Mouse (Mus musculus) stomach, postnatal 0 days (tissue): ENCODE data around the gene Gm36245. TPM values are rescaled to one million over a fixed set of nuclear protein-coding genes. Genes with fewer than 3 reads are reported as not detected.

Experiments used
- ATAC-seq: fragments of 200-750 bp; cut with Nextera tagmentation; 2 replicates; pipeline ENCODE4 v1.8.0; 2017; ENCODE audit not compliant: low FRiP score, low TSS enrichment
- DNase-seq: peaks from one replicate; pipeline ENCODE4 v3.0.0-alpha.2; 2016; ENCODE audit warnings: low spot score
- H3K27ac ChIP-seq: fragments of 300-500 bp; sonication (generic); replicated peaks from 2 replicates; pipeline ENCODE4 v1.5.1; 2014; ENCODE audit warnings: mild to moderate bottlenecking, control low read depth
- H3K27me3 ChIP-seq: fragments of 300-500 bp; sonication (generic); 2 replicates; pipeline ENCODE4 v1.6.1; 2014; ENCODE audit warnings: low read length; ENCODE audit not compliant: control insufficient read depth, insufficient read depth
- H3K36me3 ChIP-seq: fragments of 300-500 bp; sonication (generic); 2 replicates; pipeline ENCODE4 v1.6.1; 2014; ENCODE audit warnings: low read length, mixed read lengths; ENCODE audit not compliant: control insufficient read depth, insufficient read depth
- H3K4me1 ChIP-seq: fragments of 300-500 bp; sonication (generic); replicated peaks from 2 replicates; pipeline ENCODE4 v1.6.1; 2014; ENCODE audit warnings: antibody characterized with exemption; ENCODE audit not compliant: control insufficient read depth, insufficient read depth
- H3K4me2 ChIP-seq: fragments of 300-500 bp; sonication (generic); replicated peaks from 2 replicates; pipeline ENCODE4 v1.6.1; 2014; ENCODE audit warnings: low read depth, mild to moderate bottlenecking, control low read depth, moderate library complexity
- H3K4me3 ChIP-seq: fragments of 300-500 bp; sonication (generic); 2 replicates; pipeline ENCODE4 v1.5.1; 2014; ENCODE audit warnings: low read depth, low read length, control low read depth
- H3K9ac ChIP-seq: fragments of 300-500 bp; sonication (generic); 2 replicates; pipeline ENCODE4 v1.6.1; 2014; ENCODE audit warnings: mild to moderate bottlenecking, low read length, control low read depth, mixed read lengths
- H3K9me3 ChIP-seq: fragments of 300-500 bp; sonication (generic); 2 replicates; pipeline ENCODE4 v1.6.1; 2016; ENCODE audit warnings: low read length; ENCODE audit not compliant: control insufficient read depth
- CTCF ChIP-seq: IDR thresholded peaks from 2 replicates; pipeline ENCODE4 v1.5.1; 2016; ENCODE audit warnings: antibody characterized with exemption, low read depth, mild to moderate bottlenecking, moderate library complexity
- EP300 ChIP-seq: optimal IDR thresholded peaks from 2 replicates; pipeline ENCODE3; 2016; ENCODE audit warnings: antibody characterized with exemption
- WGBS: fragments of 180-500 bp; shearing (Covaris S2); extraction: QIAGEN DNeasy Blood & Tissue Kit; methylation state at CpG from one replicate; pipeline ENCODE4 v1.1.7; 2014; 5-methylcytosine and 5-hydroxymethylcytosine counted together
- polyA plus RNA-seq: library from polyadenylated mRNA; unstranded; fragments of >200 nt; fragmentation: Nextera tagmentation; extraction: Ambion mirVana; gene quantifications from 2 replicates; pipeline ENCODE4 v1.2.1, GENCODE M21; 2015

Gm36245 gene
- polyA plus RNA-seq: not detected in 2 replicates

GRCm38 (mm10) chr15:77598958-77599357 is at the start of gene Gm36245:
Gene Gm36245 (plus strand): TSS chr15:77599258.
- Histone ChIP-seq H3K4me2 (no peak within 1 kb of the TSS), H3K9ac (no peak within 1 kb of the TSS), H3K4me3 (no peak within 1 kb of the TSS), H3K4me1 (no peaks in the 10 kb centered on the region), H3K9me3 (no peaks in the 10 kb centered on the region), H3K36me3 (no peaks in the 10 kb centered on the region), H3K27me3 (no peaks in the 10 kb centered on the region), H3K27ac (no peak within 1 kb of the TSS)
- 90% methylated on average over 1 of the region's 1 CpGs for WGBS
- DNase-seq: no peak
- no peak for ATAC-seq
- TF ChIP-seq CTCF (no peak), EP300 (no peak)

- Histone ChIP-seq H3K27ac (no peak within 1 kb of the TSS), H3K36me3 (no peaks in the 10 kb centered on the region), H3K9ac (no peak within 1 kb of the TSS), H3K4me2 (no peak within 1 kb of the TSS), H3K27me3 (no peaks in the 10 kb centered on the region), H3K4me1 (no peaks in the 10 kb centered on the region), H3K4me3 (no peak within 1 kb of the TSS), H3K9me3 (no peaks in the 10 kb centered on the region)
- DNase-seq (no peak), ATAC-seq (no peak)
- TF ChIP-seq EP300 (no peak), CTCF (no peak)
Observed at GRCm38 (mm10) chr15:77561792-77562191, 37.3 kb upstream of the Gm36245 start, which contains the start of gene 1700025B11Rik. Gene 1700025B11Rik (minus strand): TSS chr15:77561892.

GRCm38 (mm10) chr15:77563219-77563618 is 35.8 kb upstream of the Gm36245 start:
- no peaks in the 10 kb centered on the region for H3K36me3 ChIP-seq
- no peak for DNase-seq
- H3K27ac ChIP-seq: no peak overlapping the region
- ATAC-seq: no peak
- no peaks in the 10 kb centered on the region for H3K27me3 ChIP-seq
- no peak overlapping the region for H3K4me3 ChIP-seq
- H3K9me3 ChIP-seq: no peaks in the 10 kb centered on the region
- no peak overlapping the region for H3K4me2 ChIP-seq
- no peak for TF ChIP-seq EP300
- TF ChIP-seq CTCF: peak; percentile 48
- no peak overlapping the region for H3K9ac ChIP-seq
- no peaks in the 10 kb centered on the region for H3K4me1 ChIP-seq

- H3K4me1 ChIP-seq: no peaks in the 10 kb centered on the region
- H3K27ac ChIP-seq: no peak overlapping the region
- no peak overlapping the region for H3K9ac ChIP-seq
- no peaks in the 10 kb centered on the region for H3K9me3 ChIP-seq
- TF ChIP-seq CTCF (no peak), EP300 (no peak)
- ATAC-seq: no peak
- no peaks in the 10 kb centered on the region for H3K36me3 ChIP-seq
- no peaks in the 10 kb centered on the region for H3K27me3 ChIP-seq
- H3K4me2 ChIP-seq: no peak overlapping the region
- H3K4me3 ChIP-seq: no peak overlapping the region
- no peak for DNase-seq
- 83% methylated on average over 2 of the region's 2 CpGs for WGBS
Observed at GRCm38 (mm10) chr15:77578801-77579200, 20.3 kb upstream of the Gm36245 start.

GRCm38 (mm10) chr15:77579311-77579710 is 19.7 kb upstream of the Gm36245 start:
- H3K4me2 ChIP-seq: no peak overlapping the region
- DNase-seq: no peak
- no peaks in the 10 kb centered on the region for H3K4me1 ChIP-seq
- H3K27me3 ChIP-seq: no peaks in the 10 kb centered on the region
- H3K9me3 ChIP-seq: no peaks in the 10 kb centered on the region
- no peak overlapping the region for H3K4me3 ChIP-seq
- TF ChIP-seq CTCF (no peak), EP300 (no peak)
- 92% methylated on average over 4 of the region's 4 CpGs for WGBS
- no peak for ATAC-seq
- no peak overlapping the region for H3K27ac ChIP-seq
- no peaks in the 10 kb centered on the region for H3K36me3 ChIP-seq
- no peak overlapping the region for H3K9ac ChIP-seq

- peak; percentile 70 for ATAC-seq
- Histone ChIP-seq H3K9ac (no peak overlapping the region), H3K9me3 (no peaks in the 10 kb centered on the region), H3K36me3 (no peaks in the 10 kb centered on the region), H3K4me3 (no peak overlapping the region), H3K27me3 (no peaks in the 10 kb centered on the region), H3K4me1 (no peaks in the 10 kb centered on the region), H3K27ac (no peak overlapping the region), H3K4me2 (no peak overlapping the region)
- WGBS: 19% methylated on average over 1 of the region's 1 CpGs
- no peak for TF ChIP-seq EP300
- no peak for TF ChIP-seq CTCF
- peak; percentile 44 for DNase-seq
Observed at GRCm38 (mm10) chr15:77581681-77582080, 17.4 kb upstream of the Gm36245 start.
